Mouse (Mus musculus) hindbrain, embryonic 11.5 days (tissue): Measurements from ENCODE around the gene Gapvd1. TPM values are rescaled to one million over a fixed set of nuclear protein-coding genes. Genes with fewer than 3 reads are reported as not detected.

Experiments
- ATAC-seq: fragments of 200-750 bp; cut with Nextera tagmentation; 2 replicates; pipeline ENCODE4 v1.8.0; 2017; ENCODE audit warnings: mild to moderate bottlenecking, moderate TSS enrichment, moderate library complexity; ENCODE audit not compliant: low FRiP score
- DNase-seq: peaks from one replicate; pipeline ENCODE4 v3.0.0-alpha.2; 2015; ENCODE audit warnings: low spot score
- H3K27ac ChIP-seq: fragments of 300-500 bp; sonication (generic); 2 replicates; pipeline ENCODE4 v1.5.1; 2014; ENCODE audit warnings: mild to moderate bottlenecking, low read depth, low read length
- H3K27me3 ChIP-seq: fragments of 300-500 bp; sonication (generic); 2 replicates; pipeline ENCODE4 v1.6.1; 2014; ENCODE audit warnings: mild to moderate bottlenecking, low read length, moderate library complexity, mixed read lengths; ENCODE audit not compliant: control insufficient read depth, insufficient read depth
- H3K36me3 ChIP-seq: fragments of 300-500 bp; sonication (generic); 2 replicates; pipeline ENCODE4 v1.6.1; 2014; ENCODE audit warnings: mild to moderate bottlenecking, low read length, moderate library complexity, mixed read lengths; ENCODE audit not compliant: control insufficient read depth, insufficient read depth
- H3K4me1 ChIP-seq: fragments of 300-500 bp; sonication (generic); replicated peaks from 2 replicates; pipeline ENCODE4 v1.6.1; 2014; ENCODE audit warnings: low read length, mixed read lengths; ENCODE audit not compliant: control insufficient read depth, insufficient read depth
- H3K4me2 ChIP-seq: fragments of 300-500 bp; sonication (generic); replicated peaks from 2 replicates; pipeline ENCODE4 v1.6.1; 2014; ENCODE audit warnings: mild to moderate bottlenecking, low read depth, low read length
- H3K4me3 ChIP-seq: fragments of 300-500 bp; sonication (generic); 2 replicates; pipeline ENCODE4 v1.5.1; 2014; ENCODE audit warnings: low read depth, low read length
- H3K9ac ChIP-seq: fragments of 300-500 bp; sonication (generic); 2 replicates; pipeline ENCODE4 v1.6.1; 2014; ENCODE audit warnings: low read depth, low read length
- H3K9me3 ChIP-seq: fragments of 300-500 bp; sonication (generic); 2 replicates; pipeline ENCODE4 v1.6.1; 2016; ENCODE audit warnings: low read length; ENCODE audit not compliant: control insufficient read depth
- WGBS: fragments of 180-500 bp; shearing (Covaris S2); extraction: QIAGEN DNeasy Blood & Tissue Kit; methylation state at CpG from one replicate; pipeline ENCODE4 v1.1.7; 2014; 5-methylcytosine and 5-hydroxymethylcytosine counted together
- polyA plus RNA-seq: library from polyadenylated mRNA; unstranded; fragments of >200 nt; fragmentation: Nextera tagmentation; extraction: Ambion mirVana; gene quantifications from 2 replicates; pipeline ENCODE4 v1.2.1, GENCODE M21; 2014

Gapvd1 gene
- polyA plus RNA-seq, 1 experiment from 2014 or later = 94.0 TPM

- Histone ChIP-seq H3K9ac (no peak overlapping the region), H3K27ac (no peak overlapping the region), H3K4me1 (peaks cover 5% of the 10 kb centered on the region; the same call in 1 of the 2 replicates), H3K27me3 (no peaks in the 10 kb centered on the region), H3K4me2 (no peak overlapping the region), H3K36me3 (no peaks in the 10 kb centered on the region), H3K9me3 (no peaks in the 10 kb centered on the region), H3K4me3 (no peak overlapping the region)
- WGBS = 65% methylated on average over 8 of the region's 8 CpGs
- no peak for ATAC-seq
- DNase-seq = no peak
These were observed 85.8 kb downstream of the Gapvd1 start for GRCm38 (mm10) chr2:34669203-34669746.

DNA sequence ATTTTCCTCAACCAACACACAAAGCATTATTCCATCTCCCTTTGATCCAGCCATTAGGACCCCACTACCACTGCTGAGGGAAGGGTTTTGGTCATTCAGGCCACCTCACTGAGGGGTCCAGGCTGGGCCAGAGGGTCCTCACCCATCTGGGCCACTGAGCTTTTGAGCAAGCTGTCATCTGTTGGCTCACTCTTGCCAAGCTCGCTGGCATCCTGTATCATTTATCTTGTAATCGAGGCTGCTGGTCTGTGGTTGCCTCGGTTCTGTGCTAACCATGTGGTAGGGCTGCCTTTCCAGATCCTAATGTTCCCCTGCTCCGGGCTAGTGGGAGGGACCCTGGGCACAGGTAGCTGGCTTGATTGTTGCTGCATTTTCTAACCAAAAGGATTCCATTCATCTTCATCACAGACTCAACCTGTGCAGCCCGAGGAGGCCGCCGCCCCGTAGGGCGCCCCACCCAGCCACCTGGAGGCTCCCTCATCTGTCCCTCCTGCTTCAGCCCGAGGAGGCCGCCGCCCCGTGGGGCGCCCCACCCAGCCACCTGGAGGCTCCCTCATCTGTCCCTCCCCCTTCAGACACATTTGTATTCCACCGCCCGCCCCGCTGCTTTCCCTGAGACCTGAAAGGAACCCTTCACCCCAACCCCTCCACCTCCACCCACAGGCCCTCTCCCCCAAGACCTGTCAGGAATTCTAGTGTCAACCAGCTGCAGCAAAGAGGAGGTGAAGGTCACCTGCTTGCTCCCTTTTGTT is 86.4 kb downstream of the Gapvd1 start:
- no peak for DNase-seq
- no peak for ATAC-seq
- WGBS = 46% methylated on average over 17 of the region's 17 CpGs
- no peak overlapping the region for H3K4me3 ChIP-seq
- H3K27ac ChIP-seq = no peak overlapping the region
- peaks cover 5% of the 10 kb centered on the region; the same call in 1 of the 2 replicates for H3K4me1 ChIP-seq
- H3K27me3 ChIP-seq = no peaks in the 10 kb centered on the region
- no peak overlapping the region for H3K9ac ChIP-seq
- H3K4me2 ChIP-seq = no peak overlapping the region
- no peaks in the 10 kb centered on the region for H3K36me3 ChIP-seq
- H3K9me3 ChIP-seq = no peaks in the 10 kb centered on the region

DNA sequence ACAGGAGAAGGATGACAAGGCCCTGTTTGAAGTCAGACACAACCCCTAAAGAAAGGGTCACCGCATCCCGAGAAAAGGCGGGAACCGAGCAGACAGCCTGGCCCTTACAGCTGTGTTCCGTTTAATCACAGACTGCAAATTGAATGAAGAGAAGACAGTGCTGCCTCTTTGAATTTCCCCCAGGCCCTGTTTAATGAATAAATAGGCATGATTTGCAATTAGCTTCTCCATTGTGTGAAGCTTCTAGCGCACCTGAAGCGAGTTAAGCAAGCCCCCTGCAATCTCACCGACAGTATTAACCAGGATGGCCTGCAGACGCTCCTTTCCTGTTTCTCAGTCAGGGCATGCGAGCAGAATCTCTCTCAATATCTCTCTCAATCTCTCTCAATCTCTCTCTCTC is 87.2 kb downstream of the Gapvd1 start:
- H3K4me3 ChIP-seq = no peak overlapping the region
- H3K27me3 ChIP-seq = no peaks in the 10 kb centered on the region
- no peak for ATAC-seq
- H3K4me1 ChIP-seq = peaks cover 5% of the 10 kb centered on the region; the same call in 1 of the 2 replicates
- 29% methylated on average over 10 of the region's 10 CpGs for WGBS
- H3K9ac ChIP-seq = no peak overlapping the region
- no peaks in the 10 kb centered on the region for H3K36me3 ChIP-seq
- peak; percentile 22 for DNase-seq
- no peaks in the 10 kb centered on the region for H3K9me3 ChIP-seq
- H3K27ac ChIP-seq = no peak overlapping the region
- H3K4me2 ChIP-seq = no peak overlapping the region

DNA sequence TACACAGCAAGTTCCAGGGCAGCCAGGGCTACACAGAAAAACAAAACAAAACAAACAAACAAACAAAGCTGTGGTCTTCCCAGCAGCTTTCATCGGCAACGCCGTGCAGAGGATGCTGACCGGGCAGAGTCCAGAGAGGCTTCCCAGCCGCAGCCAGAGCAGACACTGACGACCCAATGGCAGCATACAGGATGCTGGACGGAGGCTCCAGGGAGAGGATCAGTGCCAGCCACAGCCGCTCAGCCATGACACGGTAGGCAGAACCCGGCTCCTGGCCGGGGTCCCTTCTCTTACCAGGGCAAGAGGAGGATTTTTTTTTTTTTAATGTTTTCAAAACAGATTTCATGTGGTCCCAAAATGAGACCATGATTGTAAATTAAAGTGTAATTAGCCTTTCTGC is 107.6 kb downstream of the Gapvd1 start:
- H3K4me3 ChIP-seq = no peak overlapping the region
- WGBS = 73% methylated on average over 11 of the region's 11 CpGs

GRCm38 (mm10) chr2:34646541-34646865 is 108.5 kb downstream of the Gapvd1 start:
- no peaks in the 10 kb centered on the region for H3K36me3 ChIP-seq

More for the DNA sequence above, 107.6 kb downstream of the Gapvd1 start:
- H3K9ac ChIP-seq = no peak overlapping the region
- ATAC-seq (no peak), DNase-seq (no peak)
- no peaks in the 10 kb centered on the region; the same call in 1 of the 2 replicates for H3K27me3 ChIP-seq
- no peak overlapping the region for H3K27ac ChIP-seq
- H3K4me1 ChIP-seq = no peaks in the 10 kb centered on the region
- H3K4me2 ChIP-seq = no peak overlapping the region
- H3K36me3 ChIP-seq = no peaks in the 10 kb centered on the region
- H3K9me3 ChIP-seq = no peaks in the 10 kb centered on the region

DNA sequence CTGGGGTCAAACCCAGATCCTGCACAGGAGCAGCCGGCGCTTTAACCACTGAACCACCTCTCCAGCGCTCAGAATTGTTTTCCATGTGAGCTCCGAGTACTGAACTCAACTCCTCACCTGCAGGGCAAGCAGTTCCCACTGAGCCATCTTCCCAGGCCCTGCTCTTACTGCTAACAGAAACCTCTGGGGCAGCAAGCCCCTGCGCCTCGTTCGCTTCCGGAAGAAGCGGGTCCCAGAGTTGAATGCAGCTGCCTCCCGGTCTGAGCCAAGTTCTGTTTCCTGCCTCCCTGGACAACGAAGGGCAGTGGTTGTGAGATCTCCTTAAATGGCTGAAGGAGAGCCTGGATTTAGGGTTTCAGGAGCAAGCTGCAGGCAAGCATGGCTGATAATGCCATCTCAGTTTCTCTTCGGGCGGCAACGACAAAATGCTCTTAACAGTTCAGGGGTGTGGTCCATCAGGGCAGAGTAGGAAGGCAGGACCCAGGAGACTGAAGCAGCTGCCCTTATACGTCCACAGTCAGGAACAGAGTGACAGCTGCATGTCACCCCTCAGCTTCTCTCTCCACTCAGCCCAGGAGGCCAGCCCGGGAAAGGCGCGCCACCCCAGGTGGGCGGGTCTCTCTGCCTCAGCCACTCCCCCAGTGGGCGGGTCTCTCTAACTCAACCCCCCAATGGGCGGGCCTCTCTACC is 109.0 kb downstream of the Gapvd1 start:
- Histone ChIP-seq H3K36me3 (no peaks in the 10 kb centered on the region), H3K4me3 (peak overlapping the region; percentile 30), H3K9ac (no peak overlapping the region), H3K4me1 (no peaks in the 10 kb centered on the region), H3K9me3 (no peaks in the 10 kb centered on the region), H3K27me3 (no peaks in the 10 kb centered on the region; the same call in 1 of the 2 replicates), H3K4me2 (peak overlapping the region; percentile 38), H3K27ac (no peak overlapping the region)
- WGBS = 15% methylated on average over 21 of the region's 21 CpGs
- ATAC-seq (peak; percentile 76; the same call in 1 of the 2 replicates), DNase-seq (peak; percentile 77)

More at GRCm38 (mm10) chr2:34646541-34646865, 108.5 kb downstream of the Gapvd1 start:
- 8% methylated on average over 5 of the region's 5 CpGs for WGBS
- H3K27me3 ChIP-seq = no peaks in the 10 kb centered on the region; the same call in 1 of the 2 replicates
- no peaks in the 10 kb centered on the region for H3K4me1 ChIP-seq
- H3K9me3 ChIP-seq = no peaks in the 10 kb centered on the region
- ATAC-seq (no peak), DNase-seq (no peak)
- no peak overlapping the region for H3K27ac ChIP-seq
- H3K4me3 ChIP-seq = peak overlapping the region; percentile 30; the same call in 1 of the 2 replicates
- peak overlapping the region; percentile 38 for H3K4me2 ChIP-seq
- H3K9ac ChIP-seq = no peak overlapping the region

DNA sequence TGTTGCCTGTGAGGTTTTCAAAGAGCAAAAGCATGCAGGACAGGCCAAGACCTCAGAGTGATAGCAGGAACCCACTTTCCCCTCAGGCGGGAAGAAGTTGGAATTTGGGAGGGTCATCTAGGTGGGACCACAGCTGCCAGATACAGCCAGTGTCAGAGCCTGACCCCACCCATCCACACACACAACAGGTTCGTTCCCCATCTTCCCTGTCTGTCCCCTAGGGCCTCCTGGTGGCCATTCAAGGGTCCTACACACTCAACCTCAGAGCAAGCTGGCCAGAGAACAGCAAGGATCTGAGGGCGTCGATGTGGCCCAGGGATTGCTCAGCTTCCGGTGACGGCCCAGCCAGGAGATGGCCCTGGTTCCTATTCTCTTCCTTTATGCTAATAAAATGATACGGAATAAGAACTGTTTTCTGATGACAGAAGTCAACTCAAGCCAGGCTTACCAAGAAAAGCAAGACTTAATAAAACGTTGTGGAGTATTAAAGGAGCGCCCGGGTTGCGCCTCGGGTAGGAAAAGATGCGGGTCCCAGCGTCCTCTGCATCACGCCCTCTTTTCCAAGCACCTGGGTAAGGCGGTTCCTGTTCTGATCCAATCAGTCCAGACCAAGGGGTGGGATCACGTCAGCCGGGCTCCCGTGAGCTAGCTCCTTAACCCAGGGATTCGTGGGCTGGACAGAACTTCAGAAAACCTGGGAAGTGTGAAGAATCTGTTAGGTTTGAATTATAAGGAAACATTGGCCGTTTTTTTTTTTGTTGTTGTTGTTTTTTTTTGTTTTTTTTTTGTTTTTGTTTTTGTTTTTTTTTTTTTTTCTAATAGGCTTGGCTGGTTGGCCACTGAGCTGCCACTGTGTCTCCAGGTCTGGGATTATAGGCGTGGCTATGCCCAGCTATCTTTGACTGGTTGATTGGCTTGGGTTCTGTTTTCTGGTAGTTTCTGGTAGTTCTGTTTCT is 110.2 kb downstream of the Gapvd1 start:
- Histone ChIP-seq H3K36me3 (no peaks in the 10 kb centered on the region), H3K4me2 (no peak overlapping the region), H3K9me3 (no peaks in the 10 kb centered on the region), H3K27me3 (no peaks in the 10 kb centered on the region; the same call in 1 of the 2 replicates), H3K9ac (no peak overlapping the region), H3K27ac (no peak overlapping the region), H3K4me3 (no peak overlapping the region), H3K4me1 (no peaks in the 10 kb centered on the region)
- WGBS = 33% methylated on average over 22 of the region's 22 CpGs
- no peak for ATAC-seq
- DNase-seq = peak; percentile 54

GRCm38 (mm10) chr2:34642351-34642750 is 112.7 kb downstream of the Gapvd1 start:
- WGBS = 17% methylated on average over 2 of the region's 2 CpGs
- H3K9ac ChIP-seq = no peak overlapping the region
- H3K4me1 ChIP-seq = no peaks in the 10 kb centered on the region; the same call in 1 of the 2 replicates
- no peaks in the 10 kb centered on the region for H3K9me3 ChIP-seq
- no peaks in the 10 kb centered on the region for H3K36me3 ChIP-seq
- no peak overlapping the region for H3K27ac ChIP-seq
- DNase-seq = peak; percentile 61
- H3K4me3 ChIP-seq = no peak overlapping the region
- H3K4me2 ChIP-seq = no peak overlapping the region
- no peaks in the 10 kb centered on the region; the same call in 1 of the 2 replicates for H3K27me3 ChIP-seq
- ATAC-seq = no peak
